In genomic region chr13:92302466-92302865, GRCm38 (mm10) we compare ENCODE assay signal across 22 mouse cellular contexts. TPM values are rescaled to one million over a fixed set of nuclear protein-coding genes. Genes with fewer than 3 reads are reported as not detected.
DNase-seq lines count a peak whose midpoint lies in the region; ATAC-seq lines count a peak whose summit lies in the region.
"Had no signal": no experiment of that assay in that cellular context is flagged by ENCODE, and none has a peak within 500 bp of the region (broad histone marks: within the 10 kb centered on the region; RNA-seq: fewer than 3 reads in every experiment).

No protein-coding gene starts in this region.

- DNase-seq in forebrain, embryonic 14.5 days (ENCODE audit: low spot score) = peak; percentile 22
- DNase-seq in liver, embryonic 11.5 days (ENCODE audit: low spot score) = no peak
- no peak for DNase-seq in limb, embryonic 11.5 days (ENCODE audit: low spot score)
- no peak for DNase-seq in MN1 (ENCODE audit: low spot score)
- DNase-seq: adrenal gland, adult 8-10 months; adrenal gland, postnatal 25 days; cerebellum, adult 18-20 months; cerebellum, adult 9-10 months; cerebellum, postnatal 14 days; gastrocnemius, adult 2 months; gastrocnemius, postnatal 14 days; heart, adult 11 months had no signal

- H3K4me2 ChIP-seq in forebrain, embryonic 14.5 days (ENCODE audit: low read length) = no peak overlapping the region
- no peak overlapping the region for H3K4me2 ChIP-seq in forebrain, embryonic 12.5 days
- H3K4me2 ChIP-seq in liver, embryonic 12.5 days = no peak overlapping the region
- H3K4me2 ChIP-seq in liver, embryonic 11.5 days = no peak overlapping the region
- H3K4me2 ChIP-seq in limb, embryonic 11.5 days (ENCODE audit: low read depth, severe bottlenecking) = no peak overlapping the region
- H3K4me2 ChIP-seq: embryonic facial prominence, embryonic 12.5 days; heart, embryonic 11.5 days; hindbrain, embryonic 12.5 days; hindbrain, embryonic 15.5 days had no signal

- no peak overlapping the region for H3K9ac ChIP-seq in forebrain, embryonic 14.5 days (ENCODE audit: low read length)
- H3K9ac ChIP-seq in forebrain, embryonic 12.5 days = no peak overlapping the region
- H3K9ac ChIP-seq in liver, embryonic 12.5 days = no peak overlapping the region
- H3K9ac ChIP-seq in liver, embryonic 11.5 days (ENCODE audit: low read depth, low read length) = no peak overlapping the region
- H3K9ac ChIP-seq in limb, embryonic 11.5 days (ENCODE audit: low read length) = no peak overlapping the region
- H3K9ac ChIP-seq: embryonic facial prominence, embryonic 12.5 days; hindbrain, embryonic 12.5 days; hindbrain, embryonic 15.5 days had no signal

- no peaks in the 10 kb centered on the region for H3K4me1 ChIP-seq in forebrain, embryonic 14.5 days (ENCODE audit: control insufficient read depth, insufficient read depth, low read length)
- H3K4me1 ChIP-seq in forebrain, embryonic 12.5 days = no peaks in the 10 kb centered on the region
- no peaks in the 10 kb centered on the region for H3K4me1 ChIP-seq in liver, embryonic 12.5 days
- peaks cover 3% of the 10 kb centered on the region; the same call in 1 of the 2 replicates for H3K4me1 ChIP-seq in liver, embryonic 11.5 days (replicated peaks; ENCODE audit: control insufficient read depth, insufficient read depth, low read length)
- peaks cover 9% of the 10 kb centered on the region for H3K4me1 ChIP-seq in limb, embryonic 11.5 days (ENCODE audit: control insufficient read depth, insufficient read depth, low read length)
- H3K4me1 ChIP-seq: hindbrain, embryonic 12.5 days; hindbrain, embryonic 15.5 days had no signal

- H3K27ac ChIP-seq in forebrain, embryonic 14.5 days (ENCODE audit: low read depth, low read length) = no peak overlapping the region
- no peak overlapping the region for H3K27ac ChIP-seq in forebrain, embryonic 12.5 days
- H3K27ac ChIP-seq in liver, embryonic 12.5 days = 0 out of 2 replicates have a peak overlapping the region, but pooled peaks have one; percentile 10
- no peak overlapping the region for H3K27ac ChIP-seq in liver, embryonic 11.5 days (ENCODE audit: low read depth, low read length)
- 0 out of 2 replicates have a peak overlapping the region, but pooled peaks have one; percentile 33 for H3K27ac ChIP-seq in limb, embryonic 11.5 days (replicated peaks; ENCODE audit: low read depth, low read length)
- H3K27ac ChIP-seq: embryonic facial prominence, embryonic 12.5 days; gastrocnemius, adult 2 months; hindbrain, embryonic 12.5 days; hindbrain, embryonic 15.5 days had no signal

- no peak overlapping the region for H3K4me3 ChIP-seq in forebrain, embryonic 14.5 days (ENCODE audit: low read depth, low read length)
- no peak overlapping the region for H3K4me3 ChIP-seq in forebrain, embryonic 12.5 days (replicated peaks)
- no peak overlapping the region for H3K4me3 ChIP-seq in liver, embryonic 12.5 days
- H3K4me3 ChIP-seq in liver, embryonic 11.5 days (ENCODE audit: low read depth, low read length) = no peak overlapping the region
- H3K4me3 ChIP-seq in limb, embryonic 11.5 days (ENCODE audit: low read depth, low read length) = no peak overlapping the region
- H3K4me3 ChIP-seq: embryonic facial prominence, embryonic 12.5 days; erythroblast, embryonic 14.5 days; gastrocnemius, adult 2 months; hindbrain, embryonic 12.5 days; hindbrain, embryonic 15.5 days had no signal

- peaks cover 8% of the 10 kb centered on the region for H3K36me3 ChIP-seq in forebrain, embryonic 14.5 days (ENCODE audit: control insufficient read depth, insufficient read depth, low read length)
- peaks cover 32% of the 10 kb centered on the region; the same call in 1 of the 2 replicates for H3K36me3 ChIP-seq in forebrain, embryonic 12.5 days (replicated peaks)
- H3K36me3 ChIP-seq in liver, embryonic 12.5 days = peaks cover 41% of the 10 kb centered on the region
- no peaks in the 10 kb centered on the region; the same call in 1 of the 2 replicates for H3K36me3 ChIP-seq in liver, embryonic 11.5 days (ENCODE audit: control insufficient read depth, insufficient read depth, low read length)
- no peaks in the 10 kb centered on the region; the same call in 1 of the 2 replicates for H3K36me3 ChIP-seq in limb, embryonic 11.5 days (ENCODE audit: control insufficient read depth, insufficient read depth, low read length)

- no peaks in the 10 kb centered on the region for H3K27me3 ChIP-seq in forebrain, embryonic 14.5 days (replicated peaks; ENCODE audit: control insufficient read depth, insufficient read depth, low read length)
- H3K27me3 ChIP-seq in forebrain, embryonic 12.5 days = no peaks in the 10 kb centered on the region
- no peaks in the 10 kb centered on the region for H3K27me3 ChIP-seq in liver, embryonic 12.5 days (replicated peaks)
- H3K27me3 ChIP-seq in liver, embryonic 11.5 days (replicated peaks; ENCODE audit: control insufficient read depth, insufficient read depth, low read length) = no peaks in the 10 kb centered on the region
- no peaks in the 10 kb centered on the region for H3K27me3 ChIP-seq in limb, embryonic 11.5 days (ENCODE audit: control insufficient read depth, insufficient read depth, low read length)
- H3K27me3 ChIP-seq: embryonic facial prominence, embryonic 12.5 days; hindbrain, embryonic 12.5 days; hindbrain, embryonic 15.5 days had no signal

- 63% methylated on average over 4 of the region's 4 CpGs for whole genome bisulfite sequencing in forebrain, embryonic 14.5 days
- WGBS in forebrain, embryonic 12.5 days = 82% methylated on average over 4 of the region's 4 CpGs
- 83% methylated on average over 4 of the region's 4 CpGs for WGBS in liver, embryonic 12.5 days (ENCODE audit: insufficient replicate concordance)
- WGBS in liver, embryonic 11.5 days = 86% methylated on average over 4 of the region's 4 CpGs
- WGBS in limb, embryonic 11.5 days = 66% methylated on average over 4 of the region's 4 CpGs

- H3K9me3 ChIP-seq in forebrain, embryonic 14.5 days (replicated peaks; ENCODE audit: control insufficient read depth, low read length) = no peaks in the 10 kb centered on the region
- no peaks in the 10 kb centered on the region for H3K9me3 ChIP-seq in forebrain, embryonic 12.5 days
- no peaks in the 10 kb centered on the region for H3K9me3 ChIP-seq in liver, embryonic 12.5 days (replicated peaks)
- H3K9me3 ChIP-seq in liver, embryonic 11.5 days (ENCODE audit: control insufficient read depth, low read length) = no peaks in the 10 kb centered on the region
- H3K9me3 ChIP-seq in limb, embryonic 11.5 days (ENCODE audit: control insufficient read depth, low read length) = no peaks in the 10 kb centered on the region
- H3K9me3 ChIP-seq: embryonic facial prominence, embryonic 12.5 days; hindbrain, embryonic 12.5 days; hindbrain, embryonic 15.5 days had no signal

- ATAC-seq in forebrain, embryonic 14.5 days = 0 out of 2 replicates have a peak, but pooled peaks have one; percentile 34
- ATAC-seq in forebrain, embryonic 12.5 days (ENCODE audit: low FRiP score) = no peak
- ATAC-seq in liver, embryonic 12.5 days = no peak
- no peak for ATAC-seq in liver, embryonic 11.5 days (replicated peaks; ENCODE audit: low FRiP score)
- ATAC-seq in limb, embryonic 11.5 days (ENCODE audit: insufficient number of reproducible peaks, low FRiP score, low TSS enrichment, low read depth) = no peak
- ATAC-seq: activated CD4-positive, CD25-positive, alpha-beta regulatory T cell, adult 4 months; CD4-positive, CD25-positive, alpha-beta regulatory T cell, adult 4 months had no signal

RNA-seq across cellular contexts. Expression of gene Gm20379, which starts 3.3 kb away (rescaled TPM):
- 0.24 and 0.30 TPM in 2 replicates for polyA plus RNA-seq in forebrain, embryonic 14.5 days (2014; fragmentation: Nextera tagmentation; extraction: Ambion mirVana)
- 0.87 and 1.6 TPM in 2 replicates for polyA plus RNA-seq in forebrain, embryonic 12.5 days (2016; fragmentation: Nextera tagmentation; extraction: Ambion mirVana)
- polyA plus RNA-seq in liver, embryonic 12.5 days (2016; fragmentation: Nextera tagmentation; extraction: Ambion mirVana) = 0.50 and 0.61 TPM in 2 replicates
- 0.90 and 1.1 TPM in 2 replicates for polyA plus RNA-seq in liver, embryonic 11.5 days (2014; fragmentation: Nextera tagmentation; extraction: Ambion mirVana)
- polyA plus RNA-seq in limb, embryonic 11.5 days (2014; fragmentation: Nextera tagmentation; extraction: Ambion mirVana) = 1.3 and 1.6 TPM in 2 replicates
- polyA plus RNA-seq: erythroblast, embryonic 14.5 days; frontal cortex, adult 2 months had no signal

RNA-seq across cellular contexts. Expression of gene Dhfr, which starts 52.1 kb away (rescaled TPM):
- 9.1 and 10.8 TPM in 2 replicates for polyA plus RNA-seq in forebrain, embryonic 14.5 days (2014; fragmentation: Nextera tagmentation; extraction: Ambion mirVana)
- 21.4 and 21.7 TPM in 2 replicates for polyA plus RNA-seq in forebrain, embryonic 12.5 days (2016; fragmentation: Nextera tagmentation; extraction: Ambion mirVana)
- 19.3 and 19.9 TPM in 2 replicates for polyA plus RNA-seq in liver, embryonic 12.5 days (2016; fragmentation: Nextera tagmentation; extraction: Ambion mirVana)
- polyA plus RNA-seq in liver, embryonic 11.5 days (2014; fragmentation: Nextera tagmentation; extraction: Ambion mirVana) = 30.1 and 31.3 TPM in 2 replicates
- polyA plus RNA-seq in limb, embryonic 11.5 days (2014; fragmentation: Nextera tagmentation; extraction: Ambion mirVana) = 28.5 and 30.1 TPM in 2 replicates

RNA-seq across cellular contexts. Expression of gene Msh3, which starts 52.3 kb away (rescaled TPM):
- 26.9 and 29.7 TPM in 2 replicates for polyA plus RNA-seq in forebrain, embryonic 14.5 days (2014; fragmentation: Nextera tagmentation; extraction: Ambion mirVana)
- polyA plus RNA-seq in forebrain, embryonic 12.5 days (2016; fragmentation: Nextera tagmentation; extraction: Ambion mirVana) = 36.0 and 38.1 TPM in 2 replicates
- 15.8 and 18.1 TPM in 2 replicates for polyA plus RNA-seq in liver, embryonic 12.5 days (2016; fragmentation: Nextera tagmentation; extraction: Ambion mirVana)
- 31.7 and 32.8 TPM in 2 replicates for polyA plus RNA-seq in liver, embryonic 11.5 days (2014; fragmentation: Nextera tagmentation; extraction: Ambion mirVana)
- 44.3 and 47.3 TPM in 2 replicates for polyA plus RNA-seq in limb, embryonic 11.5 days (2014; fragmentation: Nextera tagmentation; extraction: Ambion mirVana)

Comparison
In these comparisons a context has a peak if more than half of its experiments do, and no peak if none do; other contexts are left out.
1. H3K27ac ChIP-seq: peak in liver, embryonic 12.5 days (single experiment) and limb, embryonic 11.5 days (single experiment); none in forebrain, embryonic 14.5 days (single experiment), forebrain, embryonic 12.5 days (single experiment) and liver, embryonic 11.5 days (single experiment).